Mouse (Mus musculus) lung, embryonic 16.5 days (tissue): ENCODE measurements around the gene Reep6. TPM values are rescaled to one million over a fixed set of nuclear protein-coding genes. Genes with fewer than 3 reads are reported as not detected.

Source experiments
- ATAC-seq: fragments of 200-750 bp; cut with Nextera tagmentation; 2 replicates; pipeline ENCODE4 v1.8.0; 2017; ENCODE audit warnings: low read depth, mild to moderate bottlenecking, moderate library complexity
- H3K27ac ChIP-seq: fragments of 300-500 bp; sonication (generic); 2 replicates; pipeline ENCODE4 v1.5.1; 2014; ENCODE audit warnings: mild to moderate bottlenecking, control low read depth, low read length
- H3K27me3 ChIP-seq: fragments of 300-500 bp; sonication (generic); 2 replicates; pipeline ENCODE4 v1.6.1; 2014; ENCODE audit warnings: low read depth, low read length, mixed read lengths; ENCODE audit not compliant: control insufficient read depth, insufficient read depth
- H3K36me3 ChIP-seq: fragments of 300-500 bp; sonication (generic); 2 replicates; pipeline ENCODE4 v1.6.1; 2014; ENCODE audit warnings: low read length; ENCODE audit not compliant: control insufficient read depth, insufficient read depth
- H3K4me1 ChIP-seq: fragments of 300-500 bp; sonication (generic); replicated peaks from 2 replicates; pipeline ENCODE4 v1.6.1; 2014; ENCODE audit warnings: low read length, mixed read lengths; ENCODE audit not compliant: control insufficient read depth, insufficient read depth
- H3K4me2 ChIP-seq: fragments of 300-500 bp; sonication (generic); 2 replicates; pipeline ENCODE4 v1.6.1; 2014; ENCODE audit warnings: low read depth, low read length, control low read depth
- H3K4me3 ChIP-seq: fragments of 300-500 bp; sonication (generic); 2 replicates; pipeline ENCODE4 v1.5.1; 2014; ENCODE audit warnings: mild to moderate bottlenecking, low read length, control low read depth
- H3K9ac ChIP-seq: fragments of 300-500 bp; sonication (generic); 2 replicates; pipeline ENCODE4 v1.6.1; 2014; ENCODE audit warnings: low read length, control low read depth
- H3K9me3 ChIP-seq: fragments of 300-500 bp; sonication (generic); 2 replicates; pipeline ENCODE4 v1.6.1; 2016; ENCODE audit warnings: low read length; ENCODE audit not compliant: control insufficient read depth
- WGBS: fragments of 180-500 bp; shearing (Covaris S2); extraction: QIAGEN DNeasy Blood & Tissue Kit; methylation state at CpG from one replicate; pipeline ENCODE4 v1.1.7; 2014; 5-methylcytosine and 5-hydroxymethylcytosine counted together
- polyA plus RNA-seq: library from polyadenylated mRNA; unstranded; fragments of >200 nt; fragmentation: Nextera tagmentation; extraction: Ambion mirVana; gene quantifications from 2 replicates; pipeline ENCODE4 v1.2.1, GENCODE M21; 2015

The Reep6 gene
- 15.6 and 17.0 TPM in 2 replicates for polyA plus RNA-seq

DNA sequence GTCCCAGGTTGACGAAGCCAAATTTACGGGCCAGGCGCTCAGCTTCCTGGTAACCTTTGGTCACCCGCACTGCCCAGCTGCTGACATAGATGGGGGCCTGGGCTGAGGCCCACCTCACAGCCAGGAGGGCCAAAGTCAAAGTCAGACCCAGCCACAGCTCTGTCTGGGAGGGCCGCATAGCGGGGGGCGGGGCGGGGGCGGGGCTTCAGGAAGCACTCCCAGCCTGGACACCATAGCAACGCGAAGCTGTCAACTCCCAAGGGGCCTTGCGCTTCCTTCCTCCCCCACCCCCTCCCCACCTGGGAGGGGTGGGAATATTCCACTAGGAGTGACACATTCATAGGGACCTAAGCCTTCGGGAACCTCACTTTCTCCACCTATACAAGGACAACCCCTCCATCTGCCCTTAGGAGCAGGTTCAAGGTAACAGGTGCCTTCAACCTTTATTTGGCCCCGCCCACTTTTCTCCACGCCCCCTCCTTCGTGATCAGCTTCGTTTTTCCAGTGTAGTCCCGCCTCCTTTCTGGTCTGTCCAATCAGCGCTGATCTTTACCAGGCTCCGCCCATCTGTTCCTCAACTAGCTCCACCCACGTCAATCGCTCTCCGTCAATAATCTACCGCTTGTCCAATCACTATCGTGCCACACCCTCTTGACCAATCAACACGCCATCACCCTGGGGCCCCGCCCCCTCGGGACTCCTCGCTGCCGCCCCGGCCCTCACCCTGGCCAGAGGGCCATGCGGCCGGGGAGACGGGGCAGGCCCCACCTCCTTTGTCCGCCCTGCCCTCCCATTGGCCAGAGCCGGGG lies at the start of gene Reep6, which contains the start of gene Pcsk4:
Reep6 (plus strand) TSS at position 681 of the 809 bp plus-strand sequence.
Pcsk4 (minus strand) TSS at position 226 of the 809 bp plus-strand sequence.
- H3K27me3 ChIP-seq, result no peaks in the 10 kb centered on the region; the same call in 1 of the 2 replicates
- peak; percentile 96 for ATAC-seq
- peak within 1 kb of the TSS; percentile 57 for H3K4me3 ChIP-seq
- H3K9ac ChIP-seq, result peak within 1 kb of the TSS; percentile 65
- H3K4me2 ChIP-seq, result peak within 1 kb of the TSS; percentile 96
- no peaks in the 10 kb centered on the region for H3K9me3 ChIP-seq
- H3K36me3 ChIP-seq, result no peaks in the 10 kb centered on the region
- H3K27ac ChIP-seq, result peak within 1 kb of the TSS; percentile 34; the same call in 1 of the 2 replicates
- WGBS, result 3% methylated on average over 35 of the region's 36 CpGs
- peaks cover 15% of the 10 kb centered on the region for H3K4me1 ChIP-seq

DNA sequence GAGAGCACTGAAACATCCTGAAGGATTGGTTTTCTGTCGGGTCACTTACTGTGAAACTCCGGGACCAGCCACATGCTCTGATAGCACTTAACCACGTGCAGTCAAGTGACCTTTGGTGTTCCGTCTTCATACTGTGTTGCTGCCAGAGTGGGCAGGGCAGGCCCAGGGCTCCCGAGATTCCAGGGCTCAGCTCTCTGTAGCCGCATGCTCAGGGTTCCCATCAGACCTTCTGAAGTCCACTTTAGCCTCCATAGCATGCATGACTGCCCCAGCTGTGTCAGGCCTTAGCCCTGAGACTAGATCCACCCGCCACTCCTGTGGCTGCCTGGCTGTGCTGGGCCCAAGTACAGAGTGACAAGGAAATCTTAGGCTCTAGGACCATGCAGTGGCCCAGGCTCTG lies 48.4 kb upstream of the Reep6 start:
- 65% methylated on average over 7 of the region's 7 CpGs for WGBS
- Histone ChIP-seq H3K36me3 (peaks cover 67% of the 10 kb centered on the region), H3K9ac (peak overlapping the region; percentile 16; the same call in 1 of the 2 replicates), H3K27me3 (no peaks in the 10 kb centered on the region), H3K27ac (peak overlapping the region; percentile 95), H3K4me3 (no peak overlapping the region), H3K4me2 (peak overlapping the region; percentile 29; the same call in 1 of the 2 replicates), H3K4me1 (peaks cover 16% of the 10 kb centered on the region), H3K9me3 (no peaks in the 10 kb centered on the region)
- ATAC-seq, result no peak

DNA sequence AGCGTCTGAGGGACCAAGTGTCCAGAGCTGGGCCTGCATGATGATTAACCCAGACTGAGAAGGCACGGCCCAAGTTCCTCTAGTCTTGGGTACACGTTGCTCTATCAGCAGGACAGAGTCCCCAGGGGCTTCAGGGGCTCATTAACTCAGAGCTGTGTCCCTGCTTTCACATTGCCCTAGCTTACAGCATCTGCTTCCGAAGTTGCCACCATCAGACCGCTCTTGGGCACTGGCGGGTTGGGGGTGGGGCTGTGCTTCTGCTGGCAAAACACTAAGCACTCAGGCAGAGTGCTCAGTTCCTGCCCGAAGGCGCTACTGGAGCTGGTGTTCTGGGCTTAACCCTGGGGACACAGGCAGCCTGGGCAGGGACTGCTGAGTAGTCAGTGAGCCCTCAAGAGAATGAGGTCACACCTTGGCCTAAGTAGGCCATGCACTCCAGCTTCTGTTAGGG lies 47.8 kb upstream of the Reep6 start:
- 57% methylated on average over 8 of the region's 8 CpGs for WGBS
- peak; percentile 66 for ATAC-seq
- peaks cover 67% of the 10 kb centered on the region for H3K36me3 ChIP-seq
- H3K9me3 ChIP-seq, result no peaks in the 10 kb centered on the region
- H3K27me3 ChIP-seq, result no peaks in the 10 kb centered on the region
- no peak overlapping the region for H3K4me3 ChIP-seq
- peak overlapping the region; percentile 95 for H3K27ac ChIP-seq
- H3K4me1 ChIP-seq, result peaks cover 16% of the 10 kb centered on the region
- peak overlapping the region; percentile 40; the same call in 1 of the 2 replicates for H3K9ac ChIP-seq
- peak overlapping the region; percentile 29; the same call in 1 of the 2 replicates for H3K4me2 ChIP-seq

DNA sequence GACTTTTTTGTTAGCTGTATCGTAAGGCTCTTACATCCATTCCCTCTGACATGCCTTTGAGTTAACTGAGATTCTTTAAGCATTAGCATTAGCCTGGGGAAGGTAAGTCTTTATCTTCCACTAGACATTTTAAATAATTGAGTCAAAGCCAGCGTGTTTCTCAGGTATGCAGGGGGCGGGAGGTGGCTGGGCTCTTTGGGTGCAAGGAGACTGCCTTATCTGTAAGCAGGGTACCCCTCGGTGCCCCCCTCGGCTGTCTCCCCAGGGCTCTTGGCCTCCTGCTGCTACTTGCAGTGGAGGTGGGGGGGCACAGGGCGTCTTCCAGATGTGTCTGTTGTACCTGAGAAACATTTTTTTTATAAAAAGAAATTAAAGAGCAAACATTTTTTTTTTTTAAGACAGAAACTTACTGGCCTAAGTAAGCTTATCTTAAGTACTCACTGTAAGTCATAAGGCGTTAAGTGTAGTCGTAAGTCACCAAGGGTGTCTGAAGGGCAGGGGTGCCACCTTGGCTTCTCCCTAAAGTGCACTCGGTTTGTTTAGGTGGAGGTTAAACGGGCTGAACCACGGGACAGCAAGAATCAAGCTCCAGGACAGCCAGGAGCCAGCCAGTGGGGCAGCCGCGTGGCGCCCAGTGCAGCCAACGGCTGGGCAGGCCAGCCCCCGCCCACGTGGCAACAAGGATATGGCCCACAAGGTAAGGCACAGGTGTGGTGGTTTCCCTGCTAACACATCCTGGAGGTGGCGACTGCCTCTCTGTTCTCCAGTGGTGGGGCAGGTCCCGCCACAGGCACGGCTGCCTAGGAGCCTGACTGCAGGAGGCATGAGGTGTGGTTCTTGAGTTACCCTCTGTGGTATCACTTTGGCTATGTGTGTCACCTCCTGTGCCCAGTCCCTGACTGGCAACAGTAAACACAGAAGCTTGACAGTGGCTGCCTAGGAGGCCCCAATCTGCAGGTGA lies 47.0 kb upstream of the Reep6 start:
- peaks cover 16% of the 10 kb centered on the region for H3K4me1 ChIP-seq
- ATAC-seq, result peak; percentile 66
- no peaks in the 10 kb centered on the region for H3K9me3 ChIP-seq
- H3K27me3 ChIP-seq, result no peaks in the 10 kb centered on the region
- H3K9ac ChIP-seq, result 0 out of 2 replicates have a peak overlapping the region, but pooled peaks have one; percentile 40
- peaks cover 64% of the 10 kb centered on the region for H3K36me3 ChIP-seq
- 68% methylated on average over 20 of the region's 20 CpGs for WGBS
- H3K4me3 ChIP-seq, result no peak overlapping the region
- peak overlapping the region; percentile 95 for H3K27ac ChIP-seq
- no peak overlapping the region for H3K4me2 ChIP-seq

DNA sequence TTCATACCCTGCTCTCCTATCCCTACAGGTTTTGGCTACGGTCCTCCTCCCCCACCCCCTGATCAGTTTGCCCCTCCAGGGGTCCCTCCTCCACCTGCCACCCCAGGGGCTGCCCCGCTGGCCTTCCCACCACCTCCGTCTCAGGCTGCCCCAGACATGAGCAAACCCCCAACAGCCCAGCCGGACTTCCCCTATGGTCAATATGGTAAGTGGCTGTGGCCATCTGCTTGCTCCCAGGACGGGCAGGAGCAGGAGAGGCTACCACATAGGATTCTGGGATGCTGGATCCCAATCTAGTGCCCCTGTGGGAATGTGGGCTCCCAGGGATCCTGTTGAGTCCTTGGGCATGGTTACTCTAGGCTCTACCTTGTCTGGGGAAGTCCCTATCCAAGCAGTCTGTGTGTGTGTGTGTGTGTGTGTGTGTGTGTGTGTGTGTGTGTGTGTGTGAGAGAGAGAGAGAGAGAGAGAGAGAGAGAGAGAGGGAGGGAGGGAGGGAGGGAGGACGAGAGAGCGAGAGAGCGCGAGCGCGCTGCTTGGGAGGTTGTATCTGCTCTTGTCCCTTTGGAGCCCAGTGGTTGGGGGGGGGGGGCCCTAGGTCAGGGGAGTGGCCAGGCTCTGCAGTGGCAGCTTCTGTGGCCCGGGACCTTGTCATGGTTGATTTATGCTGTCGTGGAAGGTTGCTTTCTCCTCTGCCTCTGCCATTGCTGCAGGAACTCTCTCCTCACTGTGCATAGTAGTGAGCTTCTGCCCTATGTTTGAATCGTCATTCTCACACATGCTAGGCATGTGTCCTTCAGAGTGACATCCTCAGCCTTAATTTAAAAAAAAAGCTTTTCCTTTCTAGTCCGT lies 44.3 kb upstream of the Reep6 start:
- peaks cover 45% of the 10 kb centered on the region for H3K36me3 ChIP-seq

DNA sequence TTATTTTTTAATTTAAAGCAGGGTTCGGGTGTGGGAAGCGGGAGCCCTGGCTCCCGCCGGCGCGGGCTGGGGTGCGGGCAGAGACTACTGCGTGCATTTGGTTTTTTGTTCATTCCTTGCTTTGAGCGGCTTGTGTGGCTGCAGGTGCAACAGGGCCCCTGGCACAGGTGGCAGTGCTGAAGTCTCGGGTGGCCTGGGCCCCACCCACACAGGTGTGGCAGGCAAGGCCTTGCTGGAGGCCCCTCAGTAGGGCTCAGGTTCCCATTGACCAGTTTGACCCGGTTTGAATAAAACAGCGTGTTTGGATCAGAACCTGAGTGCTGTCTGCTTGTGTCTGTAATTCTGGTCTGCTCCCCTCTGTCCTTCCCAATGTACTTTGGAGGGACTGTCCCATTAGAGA lies 41.7 kb upstream of the Reep6 start:
- H3K4me2 ChIP-seq, result no peak overlapping the region
- no peak for ATAC-seq
- no peaks in the 10 kb centered on the region for H3K9me3 ChIP-seq
- peaks cover 33% of the 10 kb centered on the region for H3K36me3 ChIP-seq
- 89% methylated on average over 12 of the region's 12 CpGs for WGBS
- H3K27ac ChIP-seq, result no peak overlapping the region
- peaks cover 3% of the 10 kb centered on the region; the same call in 1 of the 2 replicates for H3K4me1 ChIP-seq
- no peak overlapping the region for H3K4me3 ChIP-seq
- H3K9ac ChIP-seq, result no peak overlapping the region
- no peaks in the 10 kb centered on the region for H3K27me3 ChIP-seq

More for the DNA sequence above, 44.3 kb upstream of the Reep6 start:
- Histone ChIP-seq H3K4me1 (peaks cover 16% of the 10 kb centered on the region), H3K9ac (no peak overlapping the region), H3K4me2 (no peak overlapping the region), H3K27me3 (no peaks in the 10 kb centered on the region), H3K9me3 (no peaks in the 10 kb centered on the region), H3K4me3 (no peak overlapping the region), H3K27ac (no peak overlapping the region)
- 74% methylated on average over 15 of the region's 15 CpGs for WGBS
- no peak for ATAC-seq

DNA sequence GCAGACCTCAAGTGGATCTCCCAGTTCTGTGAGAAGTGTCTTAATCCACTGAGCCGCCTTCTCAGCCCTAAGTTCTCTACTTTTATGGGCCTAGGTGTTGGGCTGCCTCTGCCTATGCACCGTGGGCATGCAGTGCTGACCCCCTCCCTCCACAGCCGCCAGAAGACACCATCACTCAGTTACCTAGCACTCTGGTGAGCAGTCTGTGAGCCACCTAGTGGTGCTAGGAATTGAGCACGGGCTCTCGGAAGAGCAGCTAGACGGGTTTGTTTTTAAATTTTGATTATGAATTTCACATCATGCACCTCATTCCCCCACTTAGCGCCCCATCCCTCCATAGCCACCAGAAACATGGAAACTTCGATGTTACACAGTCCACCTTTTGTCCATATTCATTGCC lies 41.1 kb upstream of the Reep6 start:
- no peaks in the 10 kb centered on the region for H3K27me3 ChIP-seq
- H3K4me2 ChIP-seq, result no peak overlapping the region
- H3K4me3 ChIP-seq, result no peak overlapping the region
- no peak overlapping the region for H3K27ac ChIP-seq
- no peaks in the 10 kb centered on the region for H3K9me3 ChIP-seq
- no peak for ATAC-seq
- H3K9ac ChIP-seq, result no peak overlapping the region
- peaks cover 33% of the 10 kb centered on the region for H3K36me3 ChIP-seq
- H3K4me1 ChIP-seq, result peaks cover 7% of the 10 kb centered on the region; the same call in 1 of the 2 replicates
- 68% methylated on average over 8 of the region's 8 CpGs for WGBS
